Mouse (Mus musculus) lung, embryonic 14.5 days (tissue): ENCODE measurements at regions not wholly inside any gene's neighbourhood (a gene's known extent, or its start where the extent isn't known, plus 50 kb on each side); places are given as distances from the start of the nearest gene placed in this dataset.

ENCODE experiments used
- ATAC-seq: fragments of 200-750 bp; cut with Nextera tagmentation; 2 replicates; pipeline ENCODE4 v1.8.0; 2017; ENCODE audit warnings: mild to moderate bottlenecking, moderate TSS enrichment, moderate library complexity; ENCODE audit not compliant: insufficient read depth
- DNase-seq: peaks from one replicate; pipeline ENCODE4 v3.0.0-alpha.2; 2015
- H3K27ac ChIP-seq: fragments of 300-500 bp; sonication (generic); 2 replicates; pipeline ENCODE4 v1.5.1; 2014; ENCODE audit warnings: low read depth, mild to moderate bottlenecking, moderate library complexity
- H3K27me3 ChIP-seq: fragments of 300-500 bp; sonication (generic); 2 replicates; pipeline ENCODE4 v1.6.1; 2014; ENCODE audit warnings: low read length, control low read depth; ENCODE audit not compliant: insufficient read depth
- H3K36me3 ChIP-seq: fragments of 300-500 bp; sonication (generic); 2 replicates; pipeline ENCODE4 v1.6.1; 2014; ENCODE audit warnings: control low read depth; ENCODE audit not compliant: insufficient read depth
- H3K4me1 ChIP-seq: fragments of 300-500 bp; sonication (generic); 2 replicates; pipeline ENCODE4 v1.6.1; 2014; ENCODE audit warnings: antibody characterized with exemption, control low read depth; ENCODE audit not compliant: insufficient read depth
- H3K4me2 ChIP-seq: fragments of 300-500 bp; sonication (generic); 2 replicates; pipeline ENCODE4 v1.6.1; 2014; ENCODE audit warnings: mild to moderate bottlenecking
- H3K4me3 ChIP-seq: fragments of 300-500 bp; sonication (generic); 2 replicates; pipeline ENCODE4 v1.5.1; 2014; ENCODE audit warnings: low read depth, low read length
- H3K9ac ChIP-seq: fragments of 300-500 bp; sonication (generic); 2 replicates; pipeline ENCODE4 v1.6.1; 2014
- H3K9me3 ChIP-seq: fragments of 300-500 bp; sonication (generic); 2 replicates; pipeline ENCODE4 v1.6.1; 2016; ENCODE audit warnings: low read depth, low read length, control low read depth
- CTCF ChIP-seq: IDR thresholded peaks from 2 replicates; pipeline ENCODE4 v1.5.1; 2016; ENCODE audit warnings: antibody characterized with exemption, low read depth
- WGBS: fragments of 180-500 bp; shearing (Covaris S2); extraction: QIAGEN DNeasy Blood & Tissue Kit; methylation state at CpG from one replicate; pipeline ENCODE4 v1.1.7; 2014; 5-methylcytosine and 5-hydroxymethylcytosine counted together

- ATAC-seq (no peak), DNase-seq (no peak)
- Histone ChIP-seq H3K9me3 (no peaks in the 10 kb centered on the region), H3K36me3 (no peaks in the 10 kb centered on the region), H3K9ac (no peak overlapping the region), H3K27ac (no peak overlapping the region), H3K4me3 (no peak overlapping the region), H3K4me2 (no peak overlapping the region), H3K27me3 (no peaks in the 10 kb centered on the region), H3K4me1 (no peaks in the 10 kb centered on the region)
- WGBS, result 66% methylated on average over 2 of the region's 2 CpGs
- TF ChIP-seq CTCF, result no peak
These were observed 802.1 kb downstream of the Nr2f2 start for GRCm38 (mm10) chr7:69564432-69564831.

DNA sequence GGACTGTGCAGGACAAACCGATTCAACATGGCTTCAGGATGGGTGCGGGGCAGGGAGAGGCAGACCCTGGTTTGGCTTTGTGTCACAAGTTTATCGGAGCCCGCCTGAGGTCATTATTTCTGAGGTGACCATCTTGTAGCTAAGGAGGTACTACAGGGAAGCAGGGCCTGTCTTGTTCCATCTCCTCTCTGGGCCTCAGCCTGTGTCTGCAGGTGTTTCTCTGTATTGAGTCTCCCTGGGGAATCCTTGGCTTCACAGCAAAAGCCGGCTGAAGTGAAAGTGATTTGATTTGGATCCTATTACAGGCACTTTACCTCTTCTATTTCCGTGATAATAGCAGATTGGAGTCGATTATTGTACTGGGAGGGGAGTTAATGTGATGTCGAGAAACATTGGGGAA is 805.7 kb upstream of the Arrdc4 start:
- Histone ChIP-seq H3K4me3 (no peak overlapping the region), H3K9ac (no peak overlapping the region), H3K9me3 (no peaks in the 10 kb centered on the region), H3K27ac (no peak overlapping the region), H3K4me2 (no peak overlapping the region), H3K4me1 (no peaks in the 10 kb centered on the region), H3K27me3 (no peaks in the 10 kb centered on the region), H3K36me3 (no peaks in the 10 kb centered on the region)
- DNase-seq, result no peak
- no peak for ATAC-seq
- no peak for TF ChIP-seq CTCF
- 62% methylated on average over 8 of the region's 8 CpGs for WGBS

DNA sequence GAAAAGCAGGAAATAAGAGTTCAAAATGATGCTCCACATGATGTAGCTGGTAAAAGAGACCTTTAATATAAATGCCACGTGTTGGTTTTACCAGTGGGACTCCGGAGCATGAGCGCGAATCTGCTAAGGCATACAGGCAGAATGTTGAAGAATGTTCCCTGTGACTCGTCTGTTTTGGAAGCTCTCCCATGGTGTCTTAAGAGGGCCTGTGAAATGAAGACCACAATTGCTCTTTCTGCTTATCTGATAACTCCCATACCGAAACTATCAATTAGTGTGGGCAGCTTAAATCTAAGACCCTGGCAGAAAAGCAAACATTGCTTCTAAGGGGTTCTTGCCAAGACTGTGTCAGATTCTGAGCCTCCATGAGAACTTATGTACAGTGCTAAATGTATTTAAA is 804.9 kb upstream of the Arrdc4 start:
- no peak for TF ChIP-seq CTCF
- DNase-seq (no peak), ATAC-seq (no peak)
- H3K4me1 ChIP-seq, result no peaks in the 10 kb centered on the region
- 64% methylated on average over 6 of the region's 6 CpGs for WGBS
- no peak overlapping the region for H3K27ac ChIP-seq
- no peaks in the 10 kb centered on the region for H3K36me3 ChIP-seq
- no peak overlapping the region for H3K4me3 ChIP-seq
- H3K9me3 ChIP-seq, result no peaks in the 10 kb centered on the region
- no peaks in the 10 kb centered on the region for H3K27me3 ChIP-seq
- H3K9ac ChIP-seq, result no peak overlapping the region
- no peak overlapping the region for H3K4me2 ChIP-seq

GRCm38 (mm10) chr7:69536072-69536471 is 787.0 kb upstream of the Arrdc4 start:
- H3K4me3 ChIP-seq, result no peak overlapping the region
- H3K36me3 ChIP-seq, result no peaks in the 10 kb centered on the region
- no peak overlapping the region for H3K27ac ChIP-seq
- no peak overlapping the region for H3K9ac ChIP-seq
- 74% methylated on average over 1 of the region's 1 CpGs for WGBS
- DNase-seq, result no peak
- ATAC-seq, result no peak
- no peaks in the 10 kb centered on the region for H3K9me3 ChIP-seq
- no peak for TF ChIP-seq CTCF
- H3K27me3 ChIP-seq, result no peaks in the 10 kb centered on the region
- H3K4me2 ChIP-seq, result no peak overlapping the region
- H3K4me1 ChIP-seq, result no peaks in the 10 kb centered on the region

DNA sequence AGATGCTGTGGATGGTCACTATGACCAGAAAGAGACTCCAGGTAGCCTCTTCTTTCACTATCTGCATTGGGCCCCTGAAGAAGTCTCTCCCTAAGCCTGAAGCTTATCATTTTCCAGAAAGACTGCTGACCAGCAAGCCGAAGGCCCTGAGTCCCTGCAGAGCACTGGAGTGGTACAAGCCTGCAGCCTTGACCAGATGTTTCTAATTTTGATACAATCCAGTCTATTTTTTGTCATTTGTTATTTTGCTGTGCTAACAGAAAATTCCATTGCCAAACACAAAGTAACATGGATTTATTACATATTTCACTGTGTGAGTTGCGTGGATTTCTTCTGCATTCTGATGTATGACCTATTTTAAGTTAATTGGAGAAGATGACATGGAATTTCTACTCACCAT is 764.9 kb upstream of the Arrdc4 start:
- no peak for ATAC-seq
- no peak overlapping the region for H3K27ac ChIP-seq
- WGBS, result 53% methylated on average over 2 of the region's 2 CpGs
- DNase-seq, result no peak
- no peaks in the 10 kb centered on the region for H3K27me3 ChIP-seq
- H3K36me3 ChIP-seq, result no peaks in the 10 kb centered on the region
- no peak overlapping the region for H3K4me3 ChIP-seq
- H3K9me3 ChIP-seq, result no peaks in the 10 kb centered on the region
- TF ChIP-seq CTCF, result no peak
- no peaks in the 10 kb centered on the region for H3K4me1 ChIP-seq
- H3K9ac ChIP-seq, result no peak overlapping the region
- H3K4me2 ChIP-seq, result no peak overlapping the region

DNA sequence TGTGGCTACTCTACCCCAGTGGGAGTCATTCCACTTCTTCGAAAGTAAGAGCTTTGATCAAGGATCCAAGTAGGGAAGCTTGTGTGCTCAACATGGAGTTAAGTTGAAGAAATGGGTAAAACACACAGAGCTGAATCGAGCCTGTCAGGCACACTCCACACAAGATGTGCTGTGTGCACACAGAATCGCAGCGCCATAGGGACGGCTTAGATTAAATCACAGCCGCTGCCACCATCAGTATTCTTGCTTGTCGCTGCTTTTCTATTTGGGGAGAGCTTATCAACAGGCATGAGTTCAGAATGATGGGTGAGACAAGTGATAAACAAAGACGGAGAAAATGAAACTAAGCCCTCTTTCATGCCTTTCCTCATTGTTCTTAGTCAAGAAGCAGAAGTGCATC is 761.3 kb upstream of the Arrdc4 start:
- Histone ChIP-seq H3K36me3 (no peaks in the 10 kb centered on the region), H3K27ac (no peak overlapping the region), H3K9ac (no peak overlapping the region), H3K4me3 (no peak overlapping the region), H3K9me3 (no peaks in the 10 kb centered on the region), H3K4me2 (no peak overlapping the region), H3K4me1 (no peaks in the 10 kb centered on the region), H3K27me3 (no peaks in the 10 kb centered on the region)
- no peak for DNase-seq
- TF ChIP-seq CTCF, result no peak
- ATAC-seq, result no peak
- WGBS, result 47% methylated on average over 8 of the region's 8 CpGs

DNA sequence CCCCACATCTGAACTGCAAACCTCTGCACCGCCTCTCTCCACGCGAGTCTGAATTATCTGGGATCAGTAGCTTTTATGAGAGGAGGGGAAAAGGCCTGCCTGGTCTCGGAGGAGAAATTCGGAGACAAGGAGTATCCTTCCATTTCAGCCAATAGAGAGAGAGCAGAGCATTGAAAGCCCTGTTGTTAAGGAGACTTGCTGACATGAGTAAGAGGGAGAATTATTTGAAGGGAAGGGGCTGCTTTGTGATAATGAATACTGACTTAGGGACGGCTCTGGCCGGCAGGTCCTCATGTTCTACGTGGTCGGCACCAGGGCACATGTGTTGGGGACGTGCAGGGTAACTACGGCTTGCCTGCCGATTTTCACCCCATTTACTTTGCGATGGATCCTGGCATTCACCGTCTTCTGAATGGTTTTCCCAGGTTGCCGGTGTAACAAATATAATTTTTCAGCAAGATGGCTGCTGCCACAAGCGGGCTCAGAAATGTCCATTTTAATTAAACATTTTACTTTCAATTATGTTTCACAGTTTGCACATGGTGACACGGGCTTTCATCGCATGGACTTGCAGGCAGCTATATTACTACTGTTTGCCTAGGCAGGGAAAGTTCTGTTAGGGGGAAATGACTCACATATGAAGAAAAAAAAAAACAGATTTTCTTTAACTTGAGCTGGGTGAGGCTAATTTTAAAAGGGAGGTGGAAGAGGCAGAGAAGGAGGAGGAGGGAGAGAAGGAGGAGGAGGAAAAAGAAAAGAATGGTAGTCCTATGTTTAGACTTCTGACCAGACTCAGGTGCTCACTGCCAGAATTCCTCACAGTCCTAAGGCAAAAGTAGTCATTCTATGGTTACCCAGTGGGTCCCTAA is 744.3 kb upstream of the Arrdc4 start:
- no peak for DNase-seq
- peak; percentile 21; the same call in 1 of the 2 replicates for ATAC-seq
- H3K9ac ChIP-seq, result no peak overlapping the region
- no peaks in the 10 kb centered on the region for H3K36me3 ChIP-seq
- no peaks in the 10 kb centered on the region for H3K9me3 ChIP-seq
- no peaks in the 10 kb centered on the region for H3K27me3 ChIP-seq
- no peak overlapping the region for H3K27ac ChIP-seq
- no peak for TF ChIP-seq CTCF
- peak overlapping the region; percentile 24 for H3K4me2 ChIP-seq
- WGBS, result 53% methylated on average over 18 of the region's 18 CpGs
- H3K4me1 ChIP-seq, result no peaks in the 10 kb centered on the region; the same call in 1 of the 2 replicates
- H3K4me3 ChIP-seq, result no peak overlapping the region
